Mouse (Mus musculus): ENCODE results near the gene Tanc1. TPM values are rescaled to one million over a fixed set of nuclear protein-coding genes. Genes with fewer than 3 reads are reported as not detected.
A peak's percentile ranks its signal among the peaks of the same experiment; 100 is the strongest.

The Tanc1 gene
- polyA plus RNA-seq, 1 experiment from 2014 or later = 29.8 TPM

DNA sequence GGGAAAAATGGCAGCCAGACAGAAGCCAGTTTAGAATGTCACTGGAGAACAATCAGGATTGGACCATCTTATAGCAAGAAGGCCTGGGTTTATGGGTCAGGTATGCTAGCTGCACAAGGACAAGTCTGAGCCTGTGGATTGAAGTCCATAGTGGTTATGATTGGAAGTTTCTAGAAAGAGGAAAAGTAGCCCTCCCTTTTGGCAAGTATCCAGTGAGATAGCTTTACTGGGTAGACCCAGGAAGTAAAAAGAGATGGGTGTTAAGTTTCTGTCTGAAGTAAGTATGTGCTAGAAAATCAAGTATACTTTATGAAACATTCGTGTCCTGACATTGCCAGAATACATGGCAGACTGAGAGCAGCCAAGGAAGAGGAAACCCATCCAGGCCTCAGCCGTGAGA, 103.2 kb downstream of the Tanc1 start:
- TF ChIP-seq CTCF (IDR thresholded peaks at IDR 0.05; ENCODE audit: low read depth) = no peak
- Histone ChIP-seq H3K4me3 (replicated peaks; ENCODE audit: low read depth, low read length) (no peak overlapping the region), H3K4me1 (replicated peaks; ENCODE audit: insufficient read depth, low read length) (peaks cover 18% of the 10 kb centered on the region), H3K4me2 (ENCODE audit: low read length) (no peak overlapping the region), H3K27ac (no peak overlapping the region), H3K27me3 (ENCODE audit: insufficient read depth, low read length) (no peaks in the 10 kb centered on the region), H3K36me3 (ENCODE audit: insufficient read depth, low read length) (no peaks in the 10 kb centered on the region), H3K9me3 (replicated peaks; ENCODE audit: low read length) (no peaks in the 10 kb centered on the region), H3K9ac (ENCODE audit: low read depth, low read length) (no peak overlapping the region)
- ATAC-seq (replicated peaks; ENCODE audit: low FRiP score, low read depth) (no peak), DNase-seq (ENCODE audit: low spot score) (no peak)
- WGBS = 86% methylated on average over 2 of the region's 2 CpGs

DNA sequence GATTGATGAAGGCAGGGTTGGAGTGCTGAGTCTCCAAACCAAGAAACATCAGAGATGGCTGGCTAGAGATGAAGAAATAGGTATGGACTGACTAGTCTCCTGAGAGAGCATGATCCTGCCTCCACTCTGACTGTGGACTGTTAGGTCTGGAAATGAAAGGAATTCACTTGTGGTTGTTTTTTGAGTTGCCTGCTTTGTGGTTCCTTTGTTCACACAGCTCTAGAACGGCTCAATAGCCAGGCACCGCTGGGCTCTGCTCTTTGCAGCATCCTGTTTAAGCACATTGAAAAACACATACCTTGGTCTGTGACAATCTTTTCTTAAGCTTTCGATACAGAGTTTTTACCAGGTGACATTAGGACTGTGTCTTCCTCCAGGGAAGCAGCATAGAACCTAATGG, 104.6 kb downstream of the Tanc1 start:
- DNase-seq (ENCODE audit: low spot score) (no peak), ATAC-seq (replicated peaks; ENCODE audit: low FRiP score, low read depth) (no peak)
- Histone ChIP-seq H3K4me1 (replicated peaks; ENCODE audit: insufficient read depth, low read length) (peaks cover 24% of the 10 kb centered on the region), H3K9ac (ENCODE audit: low read depth, low read length) (no peak overlapping the region), H3K4me2 (ENCODE audit: low read length) (no peak overlapping the region), H3K9me3 (replicated peaks; ENCODE audit: low read length) (no peaks in the 10 kb centered on the region), H3K4me3 (replicated peaks; ENCODE audit: low read depth, low read length) (no peak overlapping the region), H3K36me3 (ENCODE audit: insufficient read depth, low read length) (no peaks in the 10 kb centered on the region), H3K27ac (no peak overlapping the region), H3K27me3 (ENCODE audit: insufficient read depth, low read length) (no peaks in the 10 kb centered on the region)
- TF ChIP-seq CTCF (IDR thresholded peaks at IDR 0.05; ENCODE audit: low read depth) = no peak
- 77% methylated on average over 3 of the region's 3 CpGs for WGBS

GRCm38 (mm10) chr2:59717746-59718294, 106.0 kb downstream of the Tanc1 start:
- Histone ChIP-seq H3K4me1 (replicated peaks; ENCODE audit: insufficient read depth, low read length) (peaks cover 35% of the 10 kb centered on the region), H3K9ac (ENCODE audit: low read depth, low read length) (no peak overlapping the region), H3K27me3 (ENCODE audit: insufficient read depth, low read length) (no peaks in the 10 kb centered on the region), H3K27ac (no peak overlapping the region), H3K4me3 (replicated peaks; ENCODE audit: low read depth, low read length) (no peak overlapping the region), H3K4me2 (ENCODE audit: low read length) (no peak overlapping the region), H3K9me3 (replicated peaks; ENCODE audit: low read length) (no peaks in the 10 kb centered on the region), H3K36me3 (ENCODE audit: insufficient read depth, low read length) (no peaks in the 10 kb centered on the region)
- ATAC-seq (replicated peaks; ENCODE audit: low FRiP score, low read depth) (no peak), DNase-seq (ENCODE audit: low spot score) (no peak)
- TF ChIP-seq CTCF (IDR thresholded peaks at IDR 0.05; ENCODE audit: low read depth) = no peak
- 80% methylated on average over 3 of the region's 3 CpGs for WGBS

GRCm38 (mm10) chr2:59718601-59719416, 107.0 kb downstream of the Tanc1 start:
- Histone ChIP-seq H3K36me3 (ENCODE audit: insufficient read depth, low read length) (no peaks in the 10 kb centered on the region), H3K9me3 (replicated peaks; ENCODE audit: low read length) (no peaks in the 10 kb centered on the region), H3K9ac (ENCODE audit: low read depth, low read length) (no peak overlapping the region), H3K4me1 (replicated peaks; ENCODE audit: insufficient read depth, low read length) (peaks cover 39% of the 10 kb centered on the region), H3K27ac (peak overlapping the region; percentile 48; the same call in 1 of the 2 replicates), H3K27me3 (ENCODE audit: insufficient read depth, low read length) (no peaks in the 10 kb centered on the region), H3K4me3 (replicated peaks; ENCODE audit: low read depth, low read length) (no peak overlapping the region), H3K4me2 (ENCODE audit: low read length) (no peak overlapping the region)
- WGBS = 61% methylated on average over 24 of the region's 24 CpGs
- TF ChIP-seq CTCF (IDR thresholded peaks at IDR 0.05; ENCODE audit: low read depth) = no peak
- ATAC-seq (replicated peaks; ENCODE audit: low FRiP score, low read depth) (no peak), DNase-seq (ENCODE audit: low spot score) (no peak)

DNA sequence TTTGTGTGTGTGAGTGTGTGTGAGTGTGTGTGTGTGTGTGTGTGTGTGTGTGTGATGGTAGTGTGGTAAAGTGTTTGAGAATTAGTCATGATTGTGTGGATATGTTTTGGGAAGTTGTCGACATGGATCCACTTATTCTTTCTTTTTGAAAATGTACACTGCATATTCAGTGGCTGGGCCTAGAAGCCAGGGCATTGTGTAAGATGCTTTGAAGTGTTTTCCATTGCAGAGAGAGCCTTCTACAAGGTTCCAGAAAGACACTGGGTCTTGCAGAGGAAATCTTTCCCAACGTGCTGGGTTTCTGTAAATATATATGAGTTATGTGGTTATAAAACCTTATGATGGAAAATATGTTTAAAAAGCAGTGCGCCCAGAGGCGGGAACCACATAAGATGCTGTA, 108.0 kb downstream of the Tanc1 start:
- no peak for TF ChIP-seq CTCF (IDR thresholded peaks at IDR 0.05; ENCODE audit: low read depth)
- H3K36me3 ChIP-seq (ENCODE audit: insufficient read depth, low read length) = no peaks in the 10 kb centered on the region
- H3K9ac ChIP-seq (ENCODE audit: low read depth, low read length) = no peak overlapping the region
- peaks cover 30% of the 10 kb centered on the region for H3K4me1 ChIP-seq (replicated peaks; ENCODE audit: insufficient read depth, low read length)
- ATAC-seq (replicated peaks; ENCODE audit: low FRiP score, low read depth) (no peak), DNase-seq (ENCODE audit: low spot score) (no peak)
- 82% methylated on average over 4 of the region's 4 CpGs for WGBS
- H3K4me3 ChIP-seq (replicated peaks; ENCODE audit: low read depth, low read length) = no peak overlapping the region
- H3K27ac ChIP-seq = no peak overlapping the region
- H3K9me3 ChIP-seq (replicated peaks; ENCODE audit: low read length) = no peaks in the 10 kb centered on the region
- H3K27me3 ChIP-seq (ENCODE audit: insufficient read depth, low read length) = no peaks in the 10 kb centered on the region
- H3K4me2 ChIP-seq (ENCODE audit: low read length) = no peak overlapping the region

- TF ChIP-seq CTCF (IDR thresholded peaks at IDR 0.05; ENCODE audit: low read depth) = no peak
- H3K4me1 ChIP-seq (replicated peaks; ENCODE audit: insufficient read depth, low read length) = peaks cover 29% of the 10 kb centered on the region
- H3K4me3 ChIP-seq (replicated peaks; ENCODE audit: low read depth, low read length) = no peak overlapping the region
- no peak for DNase-seq (ENCODE audit: low spot score)
- H3K27me3 ChIP-seq (ENCODE audit: insufficient read depth, low read length) = no peaks in the 10 kb centered on the region
- peak overlapping the region; percentile 37 for H3K27ac ChIP-seq
- WGBS = 36% methylated on average over 8 of the region's 8 CpGs
- H3K9me3 ChIP-seq (replicated peaks; ENCODE audit: low read length) = no peaks in the 10 kb centered on the region
- no peaks in the 10 kb centered on the region for H3K36me3 ChIP-seq (ENCODE audit: insufficient read depth, low read length)
- no peak for ATAC-seq (replicated peaks; ENCODE audit: low FRiP score, low read depth)
- no peak overlapping the region for H3K9ac ChIP-seq (ENCODE audit: low read depth, low read length)
- no peak overlapping the region for H3K4me2 ChIP-seq (ENCODE audit: low read length)
Observed at GRCm38 (mm10) chr2:59721119-59721518, 109.3 kb downstream of the Tanc1 start.

All from kidney, postnatal 0 days (tissue).